Comparison of ENCODE assay signal across 8 mouse cellular contexts in the genomic region with DNA sequence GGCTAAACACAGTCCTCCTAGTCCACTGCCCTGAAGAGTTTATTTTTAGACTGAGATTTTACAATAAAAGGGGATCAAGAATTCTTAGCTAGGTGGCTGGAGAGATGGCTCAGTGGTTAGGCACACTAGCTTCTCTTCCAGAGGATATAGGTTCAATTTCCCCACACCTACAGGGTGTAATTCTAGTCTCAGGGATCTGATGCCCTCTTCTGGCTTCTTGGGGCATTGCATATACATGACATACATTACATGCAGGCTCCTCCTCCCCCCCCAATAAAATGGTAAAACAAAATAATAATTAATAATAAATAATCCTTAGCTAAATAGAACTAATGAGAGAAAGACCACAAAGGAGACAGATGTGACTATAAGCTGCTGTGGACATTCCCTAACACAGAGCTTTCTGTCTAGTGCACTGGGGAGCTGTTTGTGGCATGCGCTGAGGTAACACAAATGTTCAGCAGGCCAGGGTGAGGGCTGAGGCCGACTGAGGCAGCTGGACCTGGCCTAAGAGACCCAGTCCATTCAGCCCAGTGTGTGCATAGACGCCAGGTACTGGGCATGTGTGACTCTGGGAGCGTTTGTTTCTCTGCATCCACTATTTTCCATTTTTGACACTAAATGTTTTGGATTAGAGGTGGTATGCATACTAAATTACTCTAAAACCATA. TPM values are rescaled to one million over a fixed set of nuclear protein-coding genes. Genes with fewer than 3 reads are reported as not detected.
A peak's percentile ranks its signal among the peaks of the same experiment; 100 is the strongest.
DNase-seq lines count a peak whose midpoint lies in the region; ATAC-seq and TF ChIP-seq lines count a peak whose summit lies in the region.

No protein-coding gene starts in this region.

- TF ChIP-seq EP300 in liver, postnatal 0 days (IDR thresholded peaks at IDR 0.05; ENCODE audit: low read depth) = no peak

- H3K4me1 ChIP-seq in limb, embryonic 11.5 days (ENCODE audit: control insufficient read depth, insufficient read depth, low read length) = no peaks in the 10 kb centered on the region
- H3K4me1 ChIP-seq in limb, embryonic 10.5 days = no peaks in the 10 kb centered on the region
- no peaks in the 10 kb centered on the region for H3K4me1 ChIP-seq in hindbrain, embryonic 15.5 days (replicated peaks)
- H3K4me1 ChIP-seq in liver, postnatal 0 days (ENCODE audit: insufficient read depth) = no peaks in the 10 kb centered on the region

- WGBS in limb, embryonic 11.5 days = 90% methylated on average over 4 of the region's 4 CpGs
- WGBS in limb, embryonic 10.5 days = 94% methylated on average over 4 of the region's 4 CpGs
- 83% methylated on average over 4 of the region's 4 CpGs for WGBS in hindbrain, embryonic 15.5 days
- WGBS in liver, postnatal 0 days (ENCODE audit: insufficient replicate concordance) = 80% methylated on average over 4 of the region's 4 CpGs

- H3K4me2 ChIP-seq in limb, embryonic 11.5 days (ENCODE audit: low read depth, severe bottlenecking) = no peak overlapping the region
- H3K4me2 ChIP-seq in hindbrain, embryonic 15.5 days = no peak overlapping the region
- no peak overlapping the region for H3K4me2 ChIP-seq in liver, postnatal 0 days (ENCODE audit: low read depth, low read length)

- no peaks in the 10 kb centered on the region for H3K9me3 ChIP-seq in limb, embryonic 11.5 days (ENCODE audit: control insufficient read depth, low read length)
- H3K9me3 ChIP-seq in limb, embryonic 10.5 days (replicated peaks) = no peaks in the 10 kb centered on the region
- H3K9me3 ChIP-seq in hindbrain, embryonic 15.5 days = no peaks in the 10 kb centered on the region
- H3K9me3 ChIP-seq in liver, postnatal 0 days (ENCODE audit: low read length) = no peaks in the 10 kb centered on the region

- no peak overlapping the region for H3K9ac ChIP-seq in limb, embryonic 11.5 days (ENCODE audit: low read length)
- H3K9ac ChIP-seq in hindbrain, embryonic 15.5 days = no peak overlapping the region
- no peak overlapping the region for H3K9ac ChIP-seq in liver, postnatal 0 days (replicated peaks)

- peaks cover 2% of the 10 kb centered on the region; the same call in 1 of the 2 replicates for H3K36me3 ChIP-seq in limb, embryonic 11.5 days (ENCODE audit: control insufficient read depth, insufficient read depth, low read length)
- peaks cover 2% of the 10 kb centered on the region; the same call in 1 of the 2 replicates for H3K36me3 ChIP-seq in limb, embryonic 10.5 days
- peaks cover 27% of the 10 kb centered on the region for H3K36me3 ChIP-seq in hindbrain, embryonic 15.5 days
- peaks cover 32% of the 10 kb centered on the region for H3K36me3 ChIP-seq in liver, postnatal 0 days (replicated peaks; ENCODE audit: insufficient read depth, low read length)

- H3K27me3 ChIP-seq in limb, embryonic 11.5 days (ENCODE audit: control insufficient read depth, insufficient read depth, low read length) = no peaks in the 10 kb centered on the region
- H3K27me3 ChIP-seq in limb, embryonic 10.5 days (ENCODE audit: low read depth, poor library complexity, severe bottlenecking) = no peaks in the 10 kb centered on the region
- no peaks in the 10 kb centered on the region for H3K27me3 ChIP-seq in hindbrain, embryonic 15.5 days
- no peaks in the 10 kb centered on the region for H3K27me3 ChIP-seq in liver, postnatal 0 days (ENCODE audit: insufficient read depth, low read length)

- no peak overlapping the region for H3K4me3 ChIP-seq in limb, embryonic 11.5 days (ENCODE audit: low read depth, low read length)
- H3K4me3 ChIP-seq in limb, embryonic 10.5 days = no peak overlapping the region
- H3K4me3 ChIP-seq in hindbrain, embryonic 15.5 days = no peak overlapping the region
- no peak overlapping the region for H3K4me3 ChIP-seq in liver, postnatal 0 days (ENCODE audit: low read depth, low read length)

- H3K27ac ChIP-seq in limb, embryonic 11.5 days (replicated peaks; ENCODE audit: low read depth, low read length) = no peak overlapping the region
- no peak overlapping the region for H3K27ac ChIP-seq in limb, embryonic 10.5 days
- no peak overlapping the region for H3K27ac ChIP-seq in hindbrain, embryonic 15.5 days (replicated peaks)
- H3K27ac ChIP-seq in liver, postnatal 0 days (ENCODE audit: low read depth) = no peak overlapping the region

- peak; percentile 78 for TF ChIP-seq CTCF in liver, postnatal 0 days (IDR thresholded peaks at IDR 0.05; ENCODE audit: low read depth)

- no peak for ATAC-seq in limb, embryonic 11.5 days (ENCODE audit: insufficient number of reproducible peaks, low FRiP score, low TSS enrichment, low read depth)
- ATAC-seq in hindbrain, embryonic 15.5 days (ENCODE audit: low FRiP score, low read depth) = 0 out of 2 replicates have a peak, but pooled peaks have one; percentile 54
- ATAC-seq in liver, postnatal 0 days = peak; percentile 65

- DNase-seq in limb, embryonic 11.5 days (ENCODE audit: low spot score) = peak; percentile 50
- no peak for DNase-seq in limb, embryonic 10.5 days (ENCODE audit: low spot score)
- DNase-seq in T-cell, adult 2 months (ENCODE audit: low spot score) = peak; percentile 43
- DNase-seq in embryo, embryonic 11.5 days (ENCODE audit: low read depth, low spot score) = peak; percentile 29
- DNase-seq in liver, postnatal 0 days = peak; percentile 65
- peak; percentile 31 for DNase-seq in retina, postnatal 7 days (ENCODE audit: low read depth, low spot score)
- no peak for DNase-seq in ovary, postnatal 10 days (ENCODE audit: low spot score)

RNA-seq across cellular contexts. Expression of a gene that starts 38.7 kb away (rescaled TPM):
- 6.8 and 8.5 TPM in 2 replicates for polyA plus RNA-seq in limb, embryonic 11.5 days (2014; fragmentation: Nextera tagmentation; extraction: Ambion mirVana)
- polyA plus RNA-seq in limb, embryonic 10.5 days (2016; fragmentation: Nextera tagmentation; extraction: Ambion mirVana) = 8.5 and 11.1 TPM in 2 replicates
- polyA plus RNA-seq in hindbrain, embryonic 15.5 days (2015; fragmentation: Nextera tagmentation; extraction: Ambion mirVana) = 8.0 and 8.7 TPM in 2 replicates
- 6.0 and 7.5 TPM in 2 replicates for polyA plus RNA-seq in liver, postnatal 0 days (2015; fragmentation: Nextera tagmentation; extraction: Ambion mirVana)

RNA-seq across cellular contexts. Expression of a gene that starts 56.6 kb away (rescaled TPM):
- 10.2 and 10.4 TPM in 2 replicates for polyA plus RNA-seq in limb, embryonic 11.5 days (2014; fragmentation: Nextera tagmentation; extraction: Ambion mirVana)
- 6.4 and 7.3 TPM in 2 replicates for polyA plus RNA-seq in limb, embryonic 10.5 days (2016; fragmentation: Nextera tagmentation; extraction: Ambion mirVana)
- 13.9 and 15.0 TPM in 2 replicates for polyA plus RNA-seq in hindbrain, embryonic 15.5 days (2015; fragmentation: Nextera tagmentation; extraction: Ambion mirVana)
- 8.4 and 9.1 TPM in 2 replicates for polyA plus RNA-seq in liver, postnatal 0 days (2015; fragmentation: Nextera tagmentation; extraction: Ambion mirVana)

Comparison
In these comparisons a context has a peak if more than half of its experiments do, and no peak if none do; other contexts are left out.
1. DNase-seq: peak in limb, embryonic 11.5 days (single experiment), T-cell, adult 2 months (single experiment), embryo, embryonic 11.5 days (single experiment), liver, postnatal 0 days (single experiment) and retina, postnatal 7 days (single experiment); none in limb, embryonic 10.5 days (single experiment) and ovary, postnatal 10 days (single experiment).